Mouse (Mus musculus): Measurements from ENCODE around the gene Dbndd1. TPM values are rescaled to one million over a fixed set of nuclear protein-coding genes. Genes with fewer than 3 reads are reported as not detected.
"Not testable (repeated sequence)": the region's sequence is repeated elsewhere in the genome, so short reads cannot be mapped to it uniquely, and the experiment has no call there.

Dbndd1 gene
- polyA plus RNA-seq, 1 experiment = 0.75 TPM

GRCm38 (mm10) chr8:123478456-123479218 lies 36.6 kb downstream of the Dbndd1 start:
- H3K9me3 ChIP-seq (replicated peaks; ENCODE audit: control insufficient read depth, insufficient read depth, low read length, poor library complexity, severe bottlenecking) = no peaks in the 10 kb centered on the region
- TF ChIP-seq EP300 (IDR thresholded peaks at IDR 0.05; ENCODE audit: insufficient read depth, low read depth, low read length) = no peak
- TF ChIP-seq POLR2A (IDR thresholded peaks at IDR 0.05; ENCODE audit: insufficient read depth, low read length) = no peak
- peaks cover 3% of the 10 kb centered on the region for H3K4me1 ChIP-seq (ENCODE audit: control insufficient read depth, insufficient read depth, low read length)
- peak overlapping the region; percentile 78 for H3K4me3 ChIP-seq (ENCODE audit: low read depth, low read length)
- H3K36me3 ChIP-seq (ENCODE audit: control insufficient read depth, insufficient read depth, low read length, poor library complexity, severe bottlenecking) = peaks cover 8% of the 10 kb centered on the region
- no peak overlapping the region for H3K27ac ChIP-seq (ENCODE audit: insufficient read depth, low read length)
- H3K9ac ChIP-seq (ENCODE audit: low read depth, poor library complexity, severe bottlenecking) = peak overlapping the region; percentile 82
- H3K27me3 ChIP-seq (ENCODE audit: control insufficient read depth, insufficient read depth, low read length, poor library complexity, severe bottlenecking) = no peaks in the 10 kb centered on the region

- Histone ChIP-seq H3K36me3 (ENCODE audit: control insufficient read depth, insufficient read depth, low read length, poor library complexity, severe bottlenecking) (peaks cover 8% of the 10 kb centered on the region), H3K9ac (ENCODE audit: low read depth, poor library complexity, severe bottlenecking) (peak within 1 kb of the TSS; percentile 82), H3K27ac (ENCODE audit: insufficient read depth, low read length) (peak within 1 kb of the TSS; percentile 27; the same call in 1 of the 2 replicates), H3K4me3 (ENCODE audit: low read depth, low read length) (peak within 1 kb of the TSS; percentile 78), H3K27me3 (ENCODE audit: control insufficient read depth, insufficient read depth, low read length, poor library complexity, severe bottlenecking) (no peaks in the 10 kb centered on the region), H3K4me1 (ENCODE audit: control insufficient read depth, insufficient read depth, low read length) (peaks cover 3% of the 10 kb centered on the region), H3K9me3 (replicated peaks; ENCODE audit: control insufficient read depth, insufficient read depth, low read length, poor library complexity, severe bottlenecking) (no peaks in the 10 kb centered on the region)
- no peak for TF ChIP-seq CTCF (IDR thresholded peaks at IDR 0.05; ENCODE audit: low read depth, low read length)
- TF ChIP-seq POLR2A (IDR thresholded peaks at IDR 0.05; ENCODE audit: insufficient read depth, low read length) = peak; percentile 82
Measured at GRCm38 (mm10) chr8:123477737-123478258, 37.5 kb downstream of the Dbndd1 start, which contains the start of gene Afg3l1. Gene Afg3l1 (plus strand): TSS chr8:123477903.

GRCm38 (mm10) chr8:123476911-123477736 lies 38.1 kb downstream of the Dbndd1 start:
- Histone ChIP-seq H3K4me1 (ENCODE audit: control insufficient read depth, insufficient read depth, low read length) (peaks cover 3% of the 10 kb centered on the region), H3K27ac (ENCODE audit: insufficient read depth, low read length) (no peak overlapping the region), H3K36me3 (ENCODE audit: control insufficient read depth, insufficient read depth, low read length, poor library complexity, severe bottlenecking) (peaks cover 3% of the 10 kb centered on the region), H3K4me3 (ENCODE audit: low read depth, low read length) (peak overlapping the region; percentile 78), H3K27me3 (ENCODE audit: control insufficient read depth, insufficient read depth, low read length, poor library complexity, severe bottlenecking) (no peaks in the 10 kb centered on the region), H3K9me3 (replicated peaks; ENCODE audit: control insufficient read depth, insufficient read depth, low read length, poor library complexity, severe bottlenecking) (no peaks in the 10 kb centered on the region), H3K9ac (ENCODE audit: low read depth, poor library complexity, severe bottlenecking) (peak overlapping the region; percentile 82)
- TF ChIP-seq EP300 (IDR thresholded peaks at IDR 0.05; ENCODE audit: insufficient read depth, low read depth, low read length) (no peak), CTCF (IDR thresholded peaks at IDR 0.05; ENCODE audit: low read depth, low read length) (no peak), POLR2A (IDR thresholded peaks at IDR 0.05; ENCODE audit: insufficient read depth, low read length) (no peak)

- H3K4me1 ChIP-seq (ENCODE audit: control insufficient read depth, insufficient read depth, low read length); H3K27me3 ChIP-seq (ENCODE audit: control insufficient read depth, insufficient read depth, low read length, poor library complexity, severe bottlenecking); H3K9me3 ChIP-seq (replicated peaks; ENCODE audit: control insufficient read depth, insufficient read depth, low read length, poor library complexity, severe bottlenecking); H3K27ac ChIP-seq (ENCODE audit: insufficient read depth, low read length); H3K36me3 ChIP-seq (ENCODE audit: control insufficient read depth, insufficient read depth, low read length, poor library complexity, severe bottlenecking); H3K9ac ChIP-seq (ENCODE audit: low read depth, poor library complexity, severe bottlenecking); H3K4me3 ChIP-seq (ENCODE audit: low read depth, low read length): not testable (repeated sequence)
Measured at GRCm38 (mm10) chr8:123474549-123474948, 40.7 kb downstream of the Dbndd1 start.

GRCm38 (mm10) chr8:123472991-123473390 lies 42.3 kb downstream of the Dbndd1 start:
- H3K9me3 ChIP-seq (replicated peaks; ENCODE audit: control insufficient read depth, insufficient read depth, low read length, poor library complexity, severe bottlenecking); H3K27ac ChIP-seq (ENCODE audit: insufficient read depth, low read length); H3K36me3 ChIP-seq (ENCODE audit: control insufficient read depth, insufficient read depth, low read length, poor library complexity, severe bottlenecking); H3K9ac ChIP-seq (ENCODE audit: low read depth, poor library complexity, severe bottlenecking); H3K27me3 ChIP-seq (ENCODE audit: control insufficient read depth, insufficient read depth, low read length, poor library complexity, severe bottlenecking); H3K4me3 ChIP-seq (ENCODE audit: low read depth, low read length); H3K4me1 ChIP-seq (ENCODE audit: control insufficient read depth, insufficient read depth, low read length): not testable (repeated sequence)

- no peaks in the 10 kb centered on the region for H3K9me3 ChIP-seq (replicated peaks; ENCODE audit: control insufficient read depth, insufficient read depth, low read length, poor library complexity, severe bottlenecking)
- H3K27ac ChIP-seq (ENCODE audit: insufficient read depth, low read length) = no peak overlapping the region
- H3K36me3 ChIP-seq (ENCODE audit: control insufficient read depth, insufficient read depth, low read length, poor library complexity, severe bottlenecking) = peaks cover 5% of the 10 kb centered on the region
- no peak overlapping the region for H3K4me3 ChIP-seq (ENCODE audit: low read depth, low read length)
- H3K9ac ChIP-seq (ENCODE audit: low read depth, poor library complexity, severe bottlenecking) = no peak overlapping the region
- no peak for TF ChIP-seq POLR2A (IDR thresholded peaks at IDR 0.05; ENCODE audit: insufficient read depth, low read length)
- no peaks in the 10 kb centered on the region for H3K4me1 ChIP-seq (ENCODE audit: control insufficient read depth, insufficient read depth, low read length)
- no peaks in the 10 kb centered on the region; the same call in 1 of the 2 replicates for H3K27me3 ChIP-seq (ENCODE audit: control insufficient read depth, insufficient read depth, low read length, poor library complexity, severe bottlenecking)
Measured at GRCm38 (mm10) chr8:123467476-123467875, 47.8 kb downstream of the Dbndd1 start.
